Mouse (Mus musculus) hindbrain, embryonic 15.5 days (tissue): Measurements from ENCODE around the gene Ercc1. TPM values are rescaled to one million over a fixed set of nuclear protein-coding genes. Genes with fewer than 3 reads are reported as not detected.

Experiments
- ATAC-seq: fragments of 200-750 bp; cut with Nextera tagmentation; 2 replicates; pipeline ENCODE4 v1.8.0; 2017; ENCODE audit warnings: low read depth, moderate number of reproducible peaks, moderate TSS enrichment; ENCODE audit not compliant: low FRiP score
- H3K27ac ChIP-seq: fragments of 300-500 bp; sonication (generic); replicated peaks from 2 replicates; pipeline ENCODE4 v1.5.1; 2015; ENCODE audit warnings: mild to moderate bottlenecking, inconsistent platforms
- H3K27me3 ChIP-seq: fragments of 300-500 bp; sonication (generic); 2 replicates; pipeline ENCODE4 v1.6.1; 2015; ENCODE audit warnings: control low read depth, inconsistent platforms
- H3K36me3 ChIP-seq: fragments of 300-500 bp; sonication (generic); 2 replicates; pipeline ENCODE4 v1.6.1; 2015; ENCODE audit warnings: control low read depth, inconsistent platforms
- H3K4me1 ChIP-seq: fragments of 300-500 bp; sonication (generic); replicated peaks from 2 replicates; pipeline ENCODE4 v1.6.1; 2015; ENCODE audit warnings: control low read depth, inconsistent platforms
- H3K4me2 ChIP-seq: fragments of 300-500 bp; sonication (generic); 2 replicates; pipeline ENCODE4 v1.6.1; 2015; ENCODE audit warnings: moderate library complexity, mild to moderate bottlenecking, inconsistent platforms
- H3K4me3 ChIP-seq: fragments of 300-500 bp; sonication (generic); 2 replicates; pipeline ENCODE4 v1.5.1; 2015; ENCODE audit warnings: mild to moderate bottlenecking, inconsistent platforms
- H3K9ac ChIP-seq: fragments of 300-500 bp; sonication (generic); 2 replicates; pipeline ENCODE4 v1.6.1; 2015; ENCODE audit warnings: inconsistent platforms
- H3K9me3 ChIP-seq: fragments of 300-500 bp; sonication (generic); 2 replicates; pipeline ENCODE4 v1.6.1; 2016; ENCODE audit warnings: control low read depth, inconsistent platforms
- WGBS: fragments of 180-500 bp; shearing (Covaris S2); methylation state at CpG from one replicate; pipeline ENCODE4 v1.1.7; 2015; 5-methylcytosine and 5-hydroxymethylcytosine counted together
- polyA plus RNA-seq: library from polyadenylated mRNA; unstranded; fragments of >200 nt; fragmentation: Nextera tagmentation; extraction: Ambion mirVana; gene quantifications from 2 replicates; pipeline ENCODE4 v1.2.1, GENCODE M21; 2015

The Ercc1 gene
- polyA plus RNA-seq, 1 experiment from 2014 or later, result 84.8 TPM

DNA sequence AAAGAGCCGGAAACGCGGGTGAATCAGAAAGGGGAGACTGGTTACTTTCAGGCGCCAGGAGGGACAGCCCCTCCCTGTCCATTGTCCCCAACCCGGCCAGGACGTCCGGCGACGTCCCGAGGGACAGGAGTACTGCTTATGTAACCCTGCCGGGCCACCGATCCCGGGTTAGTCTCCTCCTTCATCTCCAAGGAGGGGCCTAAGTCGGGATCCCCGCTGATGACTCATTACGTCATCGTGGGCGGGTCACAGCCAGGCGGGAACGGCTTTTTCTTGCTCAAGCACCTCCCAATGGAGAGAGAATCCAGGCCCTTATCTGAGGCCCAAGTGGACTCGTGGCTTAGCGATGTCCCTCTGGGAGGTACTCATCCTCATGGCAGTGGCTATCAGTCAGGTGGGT is 17.4 kb upstream of the Ercc1 start:
- H3K4me1 ChIP-seq, result peaks cover 24% of the 10 kb centered on the region
- H3K4me2 ChIP-seq, result peak overlapping the region; percentile 69
- peak; percentile 54; the same call in 1 of the 2 replicates for ATAC-seq
- peak overlapping the region; percentile 37 for H3K4me3 ChIP-seq
- H3K9me3 ChIP-seq, result no peaks in the 10 kb centered on the region
- H3K27ac ChIP-seq, result peak overlapping the region; percentile 17
- H3K9ac ChIP-seq, result peak overlapping the region; percentile 36; the same call in 1 of the 2 replicates
- no peaks in the 10 kb centered on the region for H3K27me3 ChIP-seq
- WGBS, result under 1% methylated on average over 22 of the region's 22 CpGs
- no peaks in the 10 kb centered on the region for H3K36me3 ChIP-seq

DNA sequence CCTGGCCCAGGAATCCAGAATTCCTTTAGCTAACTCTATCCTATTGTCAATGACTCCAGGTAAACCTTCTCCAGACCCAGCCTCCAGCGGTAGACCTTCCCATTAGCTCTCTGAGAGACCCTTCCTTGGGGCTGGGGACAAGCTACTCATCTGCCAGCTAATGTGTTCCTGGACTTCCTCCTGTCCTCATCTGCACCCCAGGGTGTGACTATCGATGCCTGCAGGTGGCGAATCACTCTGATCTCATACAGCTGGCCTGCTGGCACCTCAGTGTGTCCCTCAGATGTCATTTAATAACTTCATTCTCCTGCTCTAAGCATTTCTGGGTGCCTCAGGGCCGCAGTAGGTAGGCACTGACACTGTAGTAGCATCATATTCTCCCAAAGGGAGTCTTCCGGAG is 16.8 kb upstream of the Ercc1 start:
- Histone ChIP-seq H3K27ac (no peak overlapping the region), H3K4me3 (no peak overlapping the region), H3K36me3 (no peaks in the 10 kb centered on the region), H3K27me3 (no peaks in the 10 kb centered on the region), H3K9me3 (no peaks in the 10 kb centered on the region), H3K4me1 (peaks cover 27% of the 10 kb centered on the region), H3K9ac (0 out of 2 replicates have a peak overlapping the region, but pooled peaks have one; percentile 36), H3K4me2 (peak overlapping the region; percentile 69)
- 85% methylated on average over 5 of the region's 5 CpGs for WGBS
- ATAC-seq, result no peak

DNA sequence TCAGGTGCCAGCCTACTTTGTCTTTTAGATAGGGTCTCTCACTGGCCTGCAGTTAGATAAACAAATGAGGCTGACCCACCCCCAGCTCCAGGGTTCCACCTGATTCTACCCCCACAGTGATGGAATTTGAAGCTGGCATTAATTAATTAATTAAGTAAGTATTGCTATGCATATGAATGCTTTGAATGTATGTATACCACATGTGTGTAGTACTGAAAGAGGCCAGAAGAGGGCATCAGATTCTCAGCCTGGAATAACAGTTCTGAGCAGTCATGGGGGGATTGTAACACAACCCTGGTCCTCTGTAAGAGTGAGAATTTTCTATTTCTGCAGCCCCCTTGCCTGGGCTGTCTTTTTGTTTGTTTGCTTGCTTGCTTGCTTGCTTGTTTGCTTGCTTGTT is 16.2 kb upstream of the Ercc1 start:
- Histone ChIP-seq H3K36me3 (no peaks in the 10 kb centered on the region), H3K27me3 (no peaks in the 10 kb centered on the region), H3K4me2 (no peak overlapping the region), H3K9me3 (no peaks in the 10 kb centered on the region), H3K4me3 (no peak overlapping the region), H3K27ac (no peak overlapping the region), H3K9ac (no peak overlapping the region), H3K4me1 (peaks cover 29% of the 10 kb centered on the region)
- no peak for ATAC-seq

DNA sequence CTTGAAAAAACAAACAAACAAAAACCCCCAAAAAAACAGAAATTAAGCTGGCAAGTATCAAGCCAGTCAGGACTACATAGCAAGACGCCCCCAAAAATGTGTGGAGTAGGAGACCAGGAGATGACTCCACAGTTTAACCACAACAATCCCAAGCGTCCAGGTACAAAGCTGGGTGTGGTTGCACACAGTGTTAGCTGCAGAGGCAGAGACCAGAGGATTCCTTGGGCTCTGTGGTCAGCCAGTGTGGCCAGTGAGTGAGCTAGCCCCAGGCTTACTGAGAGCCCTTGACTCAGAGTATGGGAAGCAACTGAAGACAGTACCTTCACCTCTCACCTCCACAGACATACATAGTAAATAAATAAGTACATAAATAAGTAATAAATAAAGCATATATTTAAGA is 12.7 kb upstream of the Ercc1 start:
- Histone ChIP-seq H3K36me3 (no peaks in the 10 kb centered on the region), H3K27ac (no peak overlapping the region), H3K9ac (no peak overlapping the region), H3K9me3 (no peaks in the 10 kb centered on the region), H3K27me3 (no peaks in the 10 kb centered on the region), H3K4me3 (no peak overlapping the region), H3K4me2 (no peak overlapping the region), H3K4me1 (peaks cover 20% of the 10 kb centered on the region)
- ATAC-seq, result no peak
- WGBS, result 75% methylated on average over 2 of the region's 2 CpGs

DNA sequence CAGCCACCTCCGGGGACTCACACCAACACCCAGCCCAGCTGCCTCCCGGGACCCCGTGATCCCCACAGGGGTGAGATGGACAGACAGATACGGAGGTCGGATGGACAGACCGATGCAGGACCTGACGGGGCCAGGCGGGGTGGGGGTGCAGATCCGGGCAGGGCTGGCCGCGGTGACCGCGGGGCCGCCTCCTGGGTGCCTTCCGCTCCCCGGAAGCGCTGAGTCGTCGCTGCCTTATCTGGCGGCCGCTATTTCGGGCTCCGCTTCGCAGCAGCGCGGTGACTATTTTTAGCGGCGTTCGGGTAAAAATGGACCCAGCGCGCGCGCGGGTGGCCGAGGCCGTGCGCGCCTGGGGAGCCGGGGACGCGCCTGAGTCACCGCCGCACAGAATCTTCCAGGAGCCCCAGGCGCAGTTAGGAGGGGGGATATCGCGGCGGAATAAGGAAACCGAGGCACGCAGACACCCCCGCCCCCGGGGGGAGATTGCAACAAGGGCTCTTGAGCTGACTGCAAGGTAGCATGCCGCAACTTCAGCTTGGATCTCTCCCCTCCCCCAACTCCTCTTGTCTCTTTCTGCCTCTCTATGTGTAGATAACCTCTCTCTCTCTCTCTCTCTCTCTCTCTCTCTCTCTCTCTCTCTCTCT is 11.7 kb upstream of the Ercc1 start:
- peak overlapping the region; percentile 94 for H3K4me2 ChIP-seq
- H3K4me3 ChIP-seq, result peak overlapping the region; percentile 64
- ATAC-seq, result peak; percentile 62
- H3K4me1 ChIP-seq, result peaks cover 12% of the 10 kb centered on the region
- no peaks in the 10 kb centered on the region for H3K9me3 ChIP-seq
- no peaks in the 10 kb centered on the region for H3K27me3 ChIP-seq
- H3K27ac ChIP-seq, result peak overlapping the region; percentile 81
- under 1% methylated on average over 51 of the region's 52 CpGs for WGBS
- H3K9ac ChIP-seq, result peak overlapping the region; percentile 88
- H3K36me3 ChIP-seq, result no peaks in the 10 kb centered on the region

DNA sequence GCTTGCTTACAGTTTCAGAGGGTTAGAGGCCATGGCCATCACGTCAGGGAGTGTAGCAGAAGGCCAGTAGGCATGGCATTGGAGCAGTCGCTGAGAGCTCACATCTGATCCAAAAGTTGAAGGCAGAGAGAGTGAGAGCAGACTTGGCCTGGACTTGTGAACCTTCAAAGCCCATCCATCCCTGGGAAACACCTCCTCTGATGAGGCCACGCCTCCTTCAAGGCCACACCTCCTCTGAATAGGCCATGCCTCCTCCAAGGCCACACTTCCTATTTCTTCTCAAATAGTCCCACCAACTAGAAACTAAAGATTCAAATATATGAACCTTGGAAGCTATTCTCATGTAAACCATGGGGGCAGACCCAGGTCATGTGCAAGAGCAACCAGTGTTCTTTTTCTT is 9.0 kb upstream of the Ercc1 start:
- Histone ChIP-seq H3K36me3 (no peaks in the 10 kb centered on the region), H3K4me2 (no peak overlapping the region), H3K4me3 (no peak overlapping the region), H3K9me3 (no peaks in the 10 kb centered on the region), H3K27ac (no peak overlapping the region), H3K9ac (no peak overlapping the region), H3K27me3 (no peaks in the 10 kb centered on the region), H3K4me1 (peaks cover 12% of the 10 kb centered on the region)
- ATAC-seq, result no peak
- WGBS, result 45% methylated on average over 3 of the region's 3 CpGs

DNA sequence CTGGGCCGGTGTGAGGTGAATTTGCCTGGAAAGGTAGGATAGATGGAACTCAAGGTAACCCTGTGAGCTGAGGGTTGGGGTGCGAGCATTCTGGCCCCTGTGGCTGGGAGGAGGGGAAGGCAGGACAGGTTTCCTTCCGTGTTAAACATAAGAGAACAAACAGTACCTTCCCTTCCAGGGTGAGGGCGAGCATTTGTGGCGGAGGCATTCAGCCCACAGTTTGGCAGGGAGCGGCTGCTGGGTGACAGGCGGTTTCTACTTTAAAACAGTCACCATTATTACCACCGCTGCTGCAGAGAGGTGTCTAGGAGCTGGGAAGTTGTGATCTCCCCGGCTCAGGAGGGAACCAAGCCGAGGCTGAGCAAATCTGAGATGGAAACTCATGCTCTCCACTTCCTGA is 7.5 kb upstream of the Ercc1 start:
- Histone ChIP-seq H3K4me2 (no peak overlapping the region), H3K9ac (no peak overlapping the region), H3K27ac (no peak overlapping the region), H3K9me3 (no peaks in the 10 kb centered on the region), H3K4me1 (peaks cover 19% of the 10 kb centered on the region), H3K27me3 (0 out of 2 replicates have a peak, but pooled peaks cover 13% of the 10 kb centered on the region), H3K4me3 (no peak overlapping the region), H3K36me3 (no peaks in the 10 kb centered on the region)
- ATAC-seq, result no peak
- WGBS, result 69% methylated on average over 10 of the region's 10 CpGs

DNA sequence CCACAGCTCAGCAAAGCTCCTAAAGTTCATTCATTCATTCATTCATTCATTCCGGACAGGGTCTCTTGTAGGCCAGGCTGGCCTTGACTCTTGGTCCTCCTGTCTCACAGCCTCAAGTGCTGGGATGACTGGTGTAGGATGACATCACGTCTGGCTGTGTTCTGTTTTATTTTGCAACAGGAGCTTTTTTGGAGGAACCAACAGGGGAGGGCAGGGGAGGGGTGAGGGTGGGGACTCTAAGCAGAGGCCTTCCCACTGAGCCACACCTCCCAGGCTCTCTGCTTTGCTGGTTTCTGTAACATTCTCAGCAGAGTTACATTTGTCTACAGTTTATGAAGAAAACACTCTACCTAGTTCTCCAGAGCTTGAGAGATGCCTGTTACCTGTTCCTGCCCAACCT is 6.5 kb upstream of the Ercc1 start:
- no peak for ATAC-seq
- Histone ChIP-seq H3K4me1 (peaks cover 25% of the 10 kb centered on the region), H3K9me3 (no peaks in the 10 kb centered on the region), H3K4me3 (no peak overlapping the region), H3K36me3 (no peaks in the 10 kb centered on the region), H3K27ac (no peak overlapping the region), H3K4me2 (no peak overlapping the region), H3K27me3 (0 out of 2 replicates have a peak, but pooled peaks cover 14% of the 10 kb centered on the region), H3K9ac (no peak overlapping the region)
- 63% methylated on average over 2 of the region's 2 CpGs for WGBS

DNA sequence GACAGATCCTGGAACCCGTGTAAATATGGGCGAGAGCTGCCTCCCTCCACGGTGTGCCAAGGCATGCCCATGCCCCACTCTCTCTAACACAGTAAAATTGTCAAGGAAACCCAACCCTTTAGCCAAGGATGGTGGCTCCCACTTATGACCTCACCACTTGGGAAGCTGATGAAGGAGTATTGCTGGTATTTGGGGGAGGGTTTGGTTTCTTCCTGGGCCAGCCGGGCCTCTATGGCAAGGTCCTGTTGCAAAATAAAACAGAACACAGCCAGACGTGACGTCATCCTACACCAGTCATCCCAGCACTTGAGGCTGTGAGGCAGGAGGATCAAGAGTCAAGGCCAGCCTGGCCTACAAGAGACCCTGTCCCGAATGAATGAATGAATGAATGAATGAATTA is 6.0 kb upstream of the Ercc1 start:
- no peak for ATAC-seq
- 76% methylated on average over 7 of the region's 7 CpGs for WGBS

DNA sequence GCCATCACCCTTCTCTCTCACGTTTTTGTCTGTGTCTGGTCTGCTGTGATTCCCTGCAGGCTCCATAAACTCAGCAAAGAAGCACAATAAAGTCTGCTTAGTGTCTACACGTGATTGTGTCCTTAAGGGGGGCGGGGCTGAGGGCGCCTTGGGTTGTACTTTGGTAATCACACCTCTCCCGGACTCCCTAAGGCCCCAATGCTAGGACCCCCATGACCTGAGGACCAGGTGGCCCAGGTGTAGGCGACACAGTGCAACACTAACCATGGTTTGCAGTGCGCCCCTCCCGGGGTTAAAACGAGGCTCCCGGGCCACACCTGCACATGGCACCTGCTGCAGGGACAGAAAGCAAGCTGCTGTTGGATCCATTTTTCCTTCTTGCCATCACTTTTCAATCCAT is 3.3 kb upstream of the Ercc1 start:
- Histone ChIP-seq H3K4me1 (peaks cover 44% of the 10 kb centered on the region), H3K27me3 (0 out of 2 replicates have a peak, but pooled peaks cover 14% of the 10 kb centered on the region), H3K36me3 (no peaks in the 10 kb centered on the region), H3K9ac (no peak overlapping the region), H3K9me3 (no peaks in the 10 kb centered on the region), H3K4me3 (peak overlapping the region; percentile 45), H3K4me2 (peak overlapping the region; percentile 95), H3K27ac (no peak overlapping the region)
- ATAC-seq, result no peak
- 23% methylated on average over 10 of the region's 10 CpGs for WGBS

More for the DNA sequence above, 6.0 kb upstream of the Ercc1 start:
- no peaks in the 10 kb centered on the region for H3K9me3 ChIP-seq
- H3K4me3 ChIP-seq, result no peak overlapping the region
- H3K9ac ChIP-seq, result no peak overlapping the region
- 0 out of 2 replicates have a peak, but pooled peaks cover 14% of the 10 kb centered on the region for H3K27me3 ChIP-seq
- peaks cover 27% of the 10 kb centered on the region for H3K4me1 ChIP-seq
- no peak overlapping the region for H3K4me2 ChIP-seq
- no peaks in the 10 kb centered on the region for H3K36me3 ChIP-seq
- no peak overlapping the region for H3K27ac ChIP-seq

DNA sequence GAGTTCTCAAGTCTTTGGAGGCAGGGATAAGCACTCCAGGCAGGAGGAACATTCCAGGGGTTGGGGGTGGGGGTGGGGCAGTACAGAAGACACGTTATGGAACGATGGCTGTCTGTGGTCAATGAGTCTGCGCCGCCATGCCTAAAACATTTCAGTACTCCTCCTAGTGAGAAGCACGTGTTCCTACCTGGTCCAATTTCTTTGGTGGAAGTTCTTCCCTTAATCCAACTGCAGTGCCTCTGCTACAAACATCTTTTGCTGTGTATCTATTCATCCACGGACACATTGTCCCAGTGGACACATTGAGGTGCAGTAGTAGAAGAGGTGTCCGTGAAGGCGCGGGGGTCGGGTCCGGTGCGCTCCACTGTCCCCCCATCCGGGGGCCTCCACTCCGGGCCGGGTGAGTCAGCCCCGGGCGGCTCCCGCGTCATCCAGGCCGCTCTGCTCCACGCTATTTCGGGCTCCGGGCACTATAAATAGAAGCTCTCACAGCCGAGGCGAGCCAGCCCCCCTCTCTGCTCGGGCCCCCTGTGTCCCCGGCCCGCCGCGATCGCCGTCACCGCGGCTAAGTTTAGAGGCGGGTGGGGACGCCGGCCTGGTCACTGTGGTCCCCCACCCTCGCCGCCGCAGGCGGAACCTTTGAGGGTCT is 2.7 kb upstream of the Ercc1 start:
- no peak for ATAC-seq
- H3K9ac ChIP-seq, result peak overlapping the region; percentile 45
- no peaks in the 10 kb centered on the region for H3K9me3 ChIP-seq
- H3K27me3 ChIP-seq, result 0 out of 2 replicates have a peak, but pooled peaks cover 14% of the 10 kb centered on the region
- H3K4me2 ChIP-seq, result peak overlapping the region; percentile 95
- peak overlapping the region; percentile 45 for H3K4me3 ChIP-seq
- no peaks in the 10 kb centered on the region for H3K36me3 ChIP-seq
- WGBS, result under 1% methylated on average over 41 of the region's 41 CpGs
- no peak overlapping the region for H3K27ac ChIP-seq
- H3K4me1 ChIP-seq, result peaks cover 49% of the 10 kb centered on the region

DNA sequence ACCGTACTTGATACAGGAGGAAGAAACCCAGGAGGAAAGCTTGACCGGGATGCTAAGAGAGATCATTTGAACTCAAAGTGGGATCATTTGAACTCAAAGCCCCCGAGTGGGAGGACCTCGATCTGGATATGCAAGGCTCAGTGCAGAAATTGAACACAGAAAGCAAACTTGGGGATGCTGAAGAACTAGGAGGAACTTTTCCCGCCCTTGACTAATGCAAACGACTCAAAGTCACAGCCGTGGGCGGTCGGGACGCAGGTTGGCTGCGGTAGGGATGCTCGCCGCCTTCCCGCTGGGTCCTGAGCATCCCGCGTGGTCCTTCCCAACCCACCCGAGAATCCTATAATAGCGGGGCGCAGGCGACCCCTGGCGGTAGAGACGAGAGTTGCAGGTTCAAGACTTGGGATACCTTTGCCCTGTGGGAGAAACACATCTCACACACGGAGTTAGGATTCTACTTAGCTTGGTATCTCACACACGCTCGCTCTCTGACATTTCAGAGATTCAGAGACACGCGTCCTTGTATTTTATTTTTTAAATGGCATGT is 2.0 kb upstream of the Ercc1 start:
- H3K27ac ChIP-seq, result no peak overlapping the region
- H3K9me3 ChIP-seq, result no peaks in the 10 kb centered on the region
- H3K9ac ChIP-seq, result peak overlapping the region; percentile 45
- WGBS, result under 1% methylated on average over 27 of the region's 27 CpGs
- 0 out of 2 replicates have a peak, but pooled peaks cover 14% of the 10 kb centered on the region for H3K27me3 ChIP-seq
- ATAC-seq, result no peak
- H3K4me2 ChIP-seq, result peak overlapping the region; percentile 95
- H3K4me3 ChIP-seq, result peak overlapping the region; percentile 45
- H3K4me1 ChIP-seq, result peaks cover 49% of the 10 kb centered on the region
- no peaks in the 10 kb centered on the region for H3K36me3 ChIP-seq
